Mouse (Mus musculus): ENCODE measurements at regions not wholly inside any gene's neighbourhood (a gene's known extent, or its start where the extent isn't known, plus 50 kb on each side); places are given as distances from the start of the nearest gene placed in this dataset.
A peak's percentile ranks its signal among the peaks of the same experiment; 100 is the strongest.

DNA sequence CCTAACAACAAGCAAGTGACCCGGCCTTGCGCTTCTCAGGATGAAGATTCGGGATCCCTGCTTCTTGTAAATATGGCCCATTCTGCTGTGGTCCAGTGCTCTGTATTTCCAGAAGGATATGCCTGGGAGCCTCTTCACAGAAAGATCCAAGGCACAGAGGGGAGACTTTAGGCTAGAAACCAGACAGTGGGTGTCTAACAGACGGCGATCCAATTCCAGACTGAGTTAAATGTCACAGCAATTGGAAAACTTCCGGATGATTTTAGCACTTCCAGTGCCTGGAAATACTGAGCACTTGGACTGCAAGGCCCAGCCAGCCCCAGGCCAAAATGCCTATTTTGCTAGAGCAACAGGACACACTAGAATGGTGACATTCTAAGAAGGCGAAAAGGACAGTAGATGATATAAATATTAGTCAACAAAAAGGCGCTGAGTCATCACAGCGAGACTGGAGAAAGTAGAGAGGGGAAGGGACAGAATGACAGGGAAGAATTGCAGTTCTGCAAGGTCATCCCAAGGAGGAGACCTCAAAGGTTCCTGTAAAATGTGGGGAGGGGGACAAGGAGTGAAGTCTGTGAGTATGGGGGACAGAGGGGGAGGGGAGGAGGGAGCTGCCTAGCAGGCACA, 111.7 kb upstream of the Msx2 start:
- DNase-seq: no peak

DNA sequence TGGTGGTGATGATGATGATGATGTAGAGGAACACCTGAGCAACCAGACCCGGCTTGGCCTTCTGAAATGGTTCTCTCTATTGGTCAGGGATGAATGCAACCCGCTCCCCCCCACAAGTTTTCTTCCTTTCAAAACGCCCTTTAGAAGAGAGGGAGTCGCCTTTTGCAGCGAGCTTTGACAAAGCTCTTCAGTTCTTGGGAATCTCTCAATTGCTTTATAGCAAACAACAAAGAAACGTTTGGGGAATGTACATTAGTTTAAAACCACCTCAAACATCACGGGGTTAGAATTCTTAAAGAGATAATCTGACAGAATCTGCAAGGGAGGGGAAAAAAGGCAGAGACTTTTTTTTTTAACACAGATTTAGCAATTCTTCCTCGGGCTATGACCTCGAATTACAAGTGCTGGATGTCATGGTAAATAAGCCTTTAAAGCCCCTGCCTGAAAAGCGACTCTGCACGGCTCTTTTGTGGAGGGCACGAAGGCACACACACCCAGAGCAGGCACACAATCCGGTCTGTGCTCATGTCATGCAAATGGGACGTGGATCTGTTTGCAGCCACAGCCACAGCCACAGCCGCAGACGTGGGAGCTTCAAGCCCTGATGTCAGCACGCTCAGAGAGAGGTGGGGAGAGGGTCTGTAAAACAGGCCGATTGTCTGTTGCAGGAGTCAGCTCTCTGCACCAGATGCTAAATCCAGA, 81.2 kb upstream of the Msx2 start:
- no peak for DNase-seq

DNA sequence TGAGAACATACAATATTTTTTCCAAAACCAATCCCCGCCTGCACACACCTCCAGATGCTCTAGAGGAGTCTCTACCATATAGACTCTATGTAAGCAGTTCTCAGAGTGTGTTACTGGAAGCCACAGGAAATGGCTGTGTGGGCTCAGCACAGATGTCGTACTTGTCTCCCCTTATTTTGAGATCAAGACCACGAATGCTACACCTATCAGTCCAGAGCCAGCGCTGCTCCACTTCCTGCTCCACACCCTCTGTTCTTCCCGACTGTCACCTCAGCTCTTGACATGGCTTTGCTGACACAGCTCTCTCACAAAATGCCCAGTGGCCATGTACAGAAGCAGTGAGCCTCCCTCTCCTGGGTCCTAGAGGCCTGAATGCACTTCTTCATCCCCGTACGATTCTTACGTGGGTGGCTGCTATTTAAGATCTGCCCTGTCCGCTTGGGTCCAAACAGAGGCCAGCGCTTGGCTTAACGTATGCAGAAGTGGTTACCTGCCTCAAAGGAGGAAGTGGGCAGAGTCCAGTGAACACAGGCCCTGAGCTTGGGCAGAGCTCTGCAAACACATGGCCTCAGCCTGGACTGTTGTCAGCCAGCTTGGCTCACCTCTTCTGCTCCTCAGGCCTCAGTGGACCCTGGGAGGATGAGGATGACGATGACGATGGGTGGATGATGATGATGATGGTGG, 80.5 kb upstream of the Msx2 start:
- no peak for DNase-seq

DNA sequence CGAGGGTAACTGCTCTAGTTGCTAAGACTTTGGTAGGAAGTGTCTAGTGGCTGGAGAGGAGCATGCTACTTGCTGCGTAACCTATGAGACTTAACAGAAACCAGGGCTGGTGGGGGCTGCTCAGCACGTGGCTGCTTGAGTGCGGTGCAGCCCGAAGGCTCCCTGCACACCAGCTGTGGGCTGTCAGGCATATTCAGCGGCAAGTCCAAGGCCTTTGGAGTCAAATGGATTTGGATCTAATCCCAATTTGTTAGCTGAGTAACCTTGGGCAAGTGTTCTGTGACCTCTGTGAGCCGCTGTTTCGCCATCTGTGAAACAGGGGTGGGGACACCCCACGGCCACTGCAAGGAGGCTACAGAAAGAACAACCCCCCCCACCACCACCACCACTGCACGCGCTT, 75.5 kb upstream of the Msx2 start:
- peak; percentile 62 for DNase-seq

DNA sequence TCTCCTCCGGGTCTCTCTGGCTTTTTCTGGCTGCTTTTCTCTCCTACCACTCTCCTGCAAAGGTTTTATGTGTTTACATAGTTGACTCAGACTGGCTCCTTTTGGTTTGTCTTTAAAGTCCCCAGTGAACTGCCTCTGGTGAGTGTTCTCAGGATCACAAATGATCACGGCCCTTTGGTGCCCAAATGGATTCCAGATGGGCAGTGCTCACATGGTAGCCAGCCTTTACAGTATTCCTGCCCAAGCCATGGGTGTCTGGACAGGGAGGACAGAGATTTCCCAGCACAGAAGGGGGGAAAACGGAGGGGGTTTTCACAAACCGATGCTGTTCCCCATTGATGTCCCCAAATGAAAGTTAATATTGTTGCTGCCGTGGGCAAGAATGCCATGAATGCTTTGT, 70.4 kb upstream of the Msx2 start:
- no peak for DNase-seq

DNA sequence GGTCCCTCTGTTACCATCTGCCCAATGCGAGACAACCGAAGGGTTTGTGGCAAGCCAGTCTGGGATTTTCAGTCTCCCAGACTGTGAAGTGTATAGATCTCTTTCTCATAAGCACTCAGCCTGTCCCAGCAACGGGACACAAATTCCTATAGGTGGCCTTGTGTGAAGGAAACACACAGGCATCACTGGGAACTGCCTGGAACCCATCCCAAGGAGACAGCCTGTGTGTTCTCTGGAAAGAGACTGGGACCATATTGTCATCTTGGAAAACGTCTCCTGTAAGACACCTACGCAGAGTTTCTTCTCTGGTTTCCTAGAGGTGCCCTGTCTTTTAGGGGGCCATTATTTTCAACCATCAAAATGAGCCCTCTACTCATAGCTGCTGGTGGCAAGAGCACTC, 66.9 kb upstream of the Msx2 start:
- no peak for DNase-seq

DNA sequence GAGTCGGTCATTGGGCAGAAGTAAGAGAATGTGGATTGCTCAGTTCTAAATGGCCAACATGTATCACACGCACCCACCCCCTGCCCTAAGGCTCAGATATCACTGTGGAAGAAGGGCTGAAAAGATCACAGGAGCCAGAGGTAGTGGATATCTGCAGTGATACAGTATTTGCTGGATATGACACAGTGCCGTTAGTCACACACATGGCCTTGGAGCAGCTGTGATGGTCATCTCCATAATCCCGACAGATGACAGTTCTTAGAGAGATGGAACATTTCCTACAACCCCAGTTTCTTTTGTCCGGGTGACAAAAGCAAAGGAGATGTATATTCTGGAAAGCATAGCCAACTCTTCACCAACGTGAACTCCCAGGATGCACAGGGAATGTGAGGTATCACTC, 65.1 kb upstream of the Msx2 start:
- DNase-seq: no peak

DNA sequence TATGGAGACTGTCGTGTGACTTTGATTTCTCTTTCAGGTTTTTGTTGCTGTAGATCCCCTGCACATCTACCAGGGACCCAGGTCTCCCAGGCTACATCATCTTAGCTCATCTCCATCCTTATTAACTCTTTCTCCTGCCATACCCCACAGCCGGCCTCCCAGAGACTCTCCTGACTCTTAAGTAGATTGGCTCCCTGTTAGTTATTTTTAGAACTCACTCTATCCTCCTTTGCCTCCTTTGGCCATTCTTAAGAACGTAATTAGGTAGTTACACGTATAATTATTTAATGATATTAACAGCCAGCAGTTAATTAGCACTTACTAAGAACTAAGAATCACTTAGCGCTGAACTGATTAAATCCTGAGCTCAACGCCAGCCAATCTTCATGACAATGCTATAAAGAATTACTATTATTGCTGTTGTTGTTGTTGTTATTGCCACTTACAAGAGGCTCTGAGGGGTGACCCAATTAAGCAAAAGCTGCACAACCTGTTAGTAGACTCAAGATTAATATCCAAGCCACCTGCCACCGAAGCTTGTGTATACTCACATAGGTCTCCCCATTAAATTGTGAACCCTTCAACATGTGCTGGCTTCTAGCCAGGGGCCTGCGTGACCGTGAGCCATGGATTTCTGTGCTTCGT, 63.0 kb upstream of the Msx2 start:
- DNase-seq: no peak

DNA sequence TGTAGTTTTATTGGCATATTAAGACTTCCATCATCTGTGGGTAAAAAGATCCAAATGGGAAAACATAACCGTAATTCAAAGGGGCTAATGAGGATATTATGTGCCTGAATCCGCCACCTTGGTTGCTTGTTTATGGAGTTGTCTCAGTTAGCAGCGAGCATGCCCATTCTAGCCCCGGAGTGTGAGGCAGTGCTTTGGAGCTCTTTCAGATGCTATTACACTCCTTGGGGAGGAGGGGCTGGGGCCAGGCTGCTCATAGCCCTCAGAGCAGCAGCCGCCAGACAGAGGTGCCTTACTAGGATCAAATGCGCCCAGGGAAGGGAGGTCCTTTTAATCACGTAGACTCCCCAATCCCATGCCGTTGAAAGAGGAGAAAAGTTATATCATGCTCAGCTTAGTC, 60.9 kb upstream of the Msx2 start:
- DNase-seq: no peak

DNA sequence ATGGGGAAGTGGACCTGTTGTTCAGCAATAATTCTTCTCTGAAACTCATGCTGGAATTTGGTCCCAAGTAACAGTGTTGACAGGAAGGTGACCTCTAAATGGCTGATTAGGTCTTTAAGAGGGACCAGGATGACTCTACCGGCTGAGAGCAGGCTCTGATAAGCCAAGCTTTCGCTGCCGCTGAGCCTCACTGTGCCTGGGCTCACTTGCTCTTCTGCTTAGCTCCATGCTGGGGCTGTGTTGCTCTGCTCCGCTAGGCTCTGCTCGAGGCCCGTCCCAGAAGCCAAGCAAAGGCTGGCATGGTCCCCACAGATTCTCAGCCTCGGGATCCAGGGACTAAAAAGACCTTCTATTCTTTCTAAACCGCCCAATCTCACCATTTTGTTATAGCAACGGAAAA, 54.0 kb upstream of the Msx2 start:
- no peak for DNase-seq

DNA sequence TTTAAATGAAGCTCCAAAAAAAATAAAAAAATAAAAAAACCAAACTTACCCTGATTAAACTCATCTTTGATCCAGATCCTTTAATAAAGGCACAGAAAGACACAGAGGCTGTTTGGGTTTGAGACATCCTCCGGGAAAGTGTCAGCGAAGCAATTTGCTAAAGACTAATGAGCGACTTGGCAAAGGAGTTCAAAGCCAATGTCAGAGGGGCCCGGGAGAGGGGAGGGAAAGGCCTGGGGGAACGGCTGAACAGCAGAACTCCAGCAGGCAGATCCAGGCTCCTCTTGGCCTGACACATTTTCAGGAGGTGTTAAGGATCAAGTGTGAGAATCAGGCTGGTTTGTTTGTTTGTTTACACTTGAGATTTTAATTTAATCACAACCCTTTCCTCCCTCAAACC, 49.9 kb upstream of the Msx2 start:
- DNase-seq: no peak

Data from adrenal gland, adult 8-10 months (tissue).